Mouse (Mus musculus) adrenal gland (tissue): Measurements from ENCODE around the gene Srrd.

Source experiments
- intact Hi-C: fragments of 180-260 bp; cut with DNase I; formaldehyde crosslinking; loops from one replicate; pipeline ENCODE4 v1.15.1; 2025

Gene Srrd

DNA sequence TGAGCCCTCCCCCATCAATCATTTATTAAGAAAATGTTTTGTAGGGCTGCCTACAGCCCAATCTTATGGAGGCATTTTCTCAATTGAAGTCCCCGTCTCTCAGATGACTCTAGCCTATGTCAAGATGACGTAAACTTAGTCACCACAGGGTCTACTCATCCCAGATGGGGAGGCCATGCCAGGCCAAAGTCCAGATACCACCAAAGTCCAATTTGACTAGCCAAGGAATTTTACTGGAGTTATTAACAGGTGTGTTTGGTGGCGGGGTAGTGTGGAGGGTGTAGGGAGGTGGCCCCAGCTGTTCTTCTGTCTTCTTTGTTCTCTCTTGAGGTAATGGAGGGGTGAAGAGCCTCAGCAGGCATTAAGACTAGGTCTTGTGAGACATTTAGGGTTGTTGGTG, 17.2 kb upstream of the Srrd start:
- intact Hi-C loops, result no loop called here

GRCm38 (mm10) chr5:112359520-112359919, 16.7 kb upstream of the Srrd start:
- intact Hi-C loops, result no loop called here

- intact Hi-C loops, result no loop called here
Observed at GRCm38 (mm10) chr5:112356322-112356721, 13.5 kb upstream of the Srrd start.

- intact Hi-C loops, result no loop called here
Observed at GRCm38 (mm10) chr5:112355910-112356309, 13.1 kb upstream of the Srrd start, which contains the start of gene Gm6583. Gene Gm6583 (minus strand): TSS chr5:112356033.

- intact Hi-C loops, result no loop called here
Observed at GRCm38 (mm10) chr5:112355493-112355892, 12.7 kb upstream of the Srrd start.

DNA sequence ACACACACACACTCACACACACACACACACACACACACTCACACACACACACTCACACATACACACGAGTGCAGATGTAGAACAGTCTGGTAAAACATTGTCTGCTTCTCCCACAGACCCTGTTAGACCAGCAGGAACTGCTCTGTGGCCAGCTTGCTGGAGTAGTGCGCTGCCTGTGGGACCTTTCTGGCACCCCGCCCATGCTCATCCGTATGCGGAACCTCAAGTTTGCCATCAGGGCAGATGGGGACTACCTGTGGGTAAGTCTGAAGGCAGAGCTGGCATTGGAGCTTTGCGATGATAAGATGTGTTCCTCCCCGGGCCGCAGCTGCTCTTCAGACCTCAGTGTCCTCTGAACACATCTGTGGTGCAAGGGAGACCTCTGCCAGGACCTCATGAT, 6.3 kb upstream of the Srrd start:
- intact Hi-C loops, result no loop called here

DNA sequence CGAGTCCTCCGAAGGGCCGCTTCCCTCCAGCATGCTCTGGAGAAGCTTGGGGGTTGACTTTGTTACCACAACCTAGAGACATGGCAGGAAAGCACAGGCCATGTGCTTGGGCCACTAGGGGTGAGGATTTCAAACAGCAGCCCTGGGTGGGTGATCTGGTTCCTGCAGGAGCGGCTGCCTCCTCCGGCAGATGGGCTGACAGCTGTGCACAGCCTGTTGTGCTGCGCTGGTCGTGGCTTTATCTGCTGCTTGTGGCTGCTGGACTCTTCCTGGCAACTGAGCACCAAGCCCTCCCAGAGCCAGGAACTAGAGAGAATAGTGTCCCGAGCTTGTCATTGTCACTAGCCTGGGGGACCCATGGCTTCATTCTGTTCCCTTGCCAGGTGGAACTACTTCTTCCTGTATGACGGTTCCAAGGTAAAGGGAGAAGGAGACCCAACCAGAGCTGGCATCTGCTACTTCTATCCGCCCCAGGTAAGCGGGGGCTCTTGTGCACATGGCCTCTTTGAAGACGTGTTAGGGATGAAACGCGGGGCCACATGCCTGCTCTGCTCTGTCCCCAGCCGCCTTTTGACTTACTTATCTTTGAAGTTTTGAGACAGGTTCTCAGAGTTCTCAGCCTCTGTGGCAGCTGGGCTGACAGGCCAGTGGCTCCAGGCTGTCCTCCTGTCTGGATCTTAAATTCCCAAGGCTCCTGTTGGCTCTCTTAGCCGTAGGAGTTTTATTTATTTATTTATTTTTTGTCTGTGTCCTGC, 3.5 kb upstream of the Srrd start:
- intact Hi-C loops, result no loop called here

- intact Hi-C loops, result no loop called here
Observed at GRCm38 (mm10) chr5:112344092-112344960, 1.5 kb upstream of the Srrd start.

GRCm38 (mm10) chr5:112343205-112343595, 360 bp upstream of the Srrd start:
- intact Hi-C loops, result no loop called here

DNA sequence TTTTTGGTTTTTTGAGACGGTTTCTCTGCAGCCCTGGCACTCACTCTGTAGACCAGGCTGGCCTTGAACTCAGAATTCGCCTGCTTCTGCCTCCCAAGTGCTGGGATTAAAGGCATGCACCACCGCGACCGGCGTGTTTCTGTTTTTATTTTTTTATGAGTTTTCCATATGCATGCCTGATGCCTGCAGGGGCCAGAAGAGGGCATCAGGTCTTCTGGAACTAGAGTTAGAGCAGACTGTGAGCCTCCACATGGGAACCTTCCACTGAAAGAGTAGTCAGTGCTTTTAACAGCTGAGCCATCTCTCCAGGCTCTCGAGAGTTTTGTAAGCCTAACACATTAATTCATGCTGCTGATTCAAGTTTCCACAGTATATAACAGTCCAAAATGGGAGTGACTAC, 3.6 kb downstream of the Srrd start:
- intact Hi-C loops, result loop anchor here (5.0 kb wide), 1 partner anchor 88 kb away; no protein-coding TSS in a partner anchor

DNA sequence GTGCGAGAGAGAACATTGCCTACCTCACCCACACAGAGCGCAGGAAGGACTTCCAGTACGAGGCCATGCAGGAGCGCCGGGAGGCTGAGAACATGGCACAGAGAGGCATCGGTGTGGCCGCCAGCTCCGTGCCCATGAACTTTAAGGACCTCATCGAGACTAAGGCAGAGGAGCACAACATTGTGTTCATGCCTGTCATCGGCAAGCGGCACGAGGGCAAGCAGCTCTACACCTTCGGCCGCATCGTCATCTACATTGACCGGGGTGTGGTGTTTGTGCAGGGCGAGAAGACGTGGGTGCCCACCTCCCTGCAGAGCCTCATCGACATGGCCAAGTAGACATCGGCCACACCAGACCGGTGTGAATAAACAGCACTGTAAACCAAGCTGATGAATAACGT, 5.8 kb downstream of the Srrd start:
- intact Hi-C loops, result loop anchor here (5.0 kb wide), 1 partner anchor 90 kb away; no protein-coding TSS in a partner anchor

DNA sequence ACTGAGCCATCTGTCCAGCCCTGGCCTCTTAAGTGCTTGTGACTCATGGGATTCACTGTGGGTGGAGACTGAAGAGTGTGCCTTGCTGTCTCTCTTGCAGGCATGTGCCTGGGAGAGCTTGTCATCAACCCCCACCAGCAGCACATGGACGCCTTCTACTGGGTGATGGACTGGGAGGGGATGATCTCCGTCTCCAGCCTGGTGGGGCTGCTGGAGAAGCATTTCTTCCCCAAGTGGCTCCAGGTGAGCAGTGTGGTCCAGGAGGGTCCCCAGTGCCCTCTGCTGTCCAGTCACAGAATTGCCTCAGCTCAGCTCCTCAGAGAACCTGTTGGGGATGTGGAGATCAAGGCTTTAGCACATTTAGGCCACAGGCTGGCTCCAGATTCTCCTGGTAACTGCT, 7.4 kb downstream of the Srrd start:
- intact Hi-C loops, result loop anchor here (1.0 to 5.0 kb wide), 2 partner anchors 92 to 95 kb away; no protein-coding TSS in a partner anchor

DNA sequence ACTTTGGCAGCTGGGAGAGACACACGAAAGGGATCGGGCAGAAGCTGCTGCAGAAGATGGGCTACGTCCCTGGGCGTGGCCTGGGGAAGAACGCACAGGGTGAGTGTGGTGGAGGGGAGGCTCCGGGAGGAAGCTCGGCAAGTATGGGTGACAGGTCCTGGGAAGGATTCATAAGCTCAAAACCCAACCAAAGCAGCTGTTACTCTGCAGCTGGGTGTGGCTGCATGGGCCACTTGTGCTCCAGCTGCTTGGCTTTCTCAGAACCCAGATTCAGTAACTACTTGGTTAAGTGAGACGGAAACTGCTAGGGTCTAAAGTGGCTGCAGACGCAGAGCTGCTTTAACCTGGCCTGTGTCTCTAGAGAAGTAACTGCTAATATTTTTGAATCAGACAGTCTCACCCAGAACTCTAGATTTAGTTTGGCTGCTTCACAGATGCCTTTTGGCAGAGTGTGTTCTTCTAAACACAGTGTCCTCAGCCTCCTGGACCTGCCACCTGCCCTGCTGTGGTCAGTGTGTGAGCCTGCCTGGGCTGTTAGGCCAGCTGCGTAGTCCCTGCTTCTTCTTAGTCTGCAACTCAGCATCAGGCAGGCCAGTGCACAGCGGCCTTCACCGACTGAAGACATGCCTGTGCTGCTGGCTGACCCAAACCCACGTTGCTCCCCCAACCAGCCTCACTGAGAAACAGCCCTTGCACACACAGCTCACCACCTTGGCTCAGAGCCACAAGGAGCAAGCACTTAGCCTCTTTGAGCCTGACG, 12.9 kb downstream of the Srrd start:
- intact Hi-C loops, result no loop called here

- intact Hi-C loops, result no loop called here
Observed at GRCm38 (mm10) chr5:112327854-112328253, 15.0 kb downstream of the Srrd start.

GRCm38 (mm10) chr5:112326446-112327009, 16.3 kb downstream of the Srrd start:
- intact Hi-C loops, result no loop called here

DNA sequence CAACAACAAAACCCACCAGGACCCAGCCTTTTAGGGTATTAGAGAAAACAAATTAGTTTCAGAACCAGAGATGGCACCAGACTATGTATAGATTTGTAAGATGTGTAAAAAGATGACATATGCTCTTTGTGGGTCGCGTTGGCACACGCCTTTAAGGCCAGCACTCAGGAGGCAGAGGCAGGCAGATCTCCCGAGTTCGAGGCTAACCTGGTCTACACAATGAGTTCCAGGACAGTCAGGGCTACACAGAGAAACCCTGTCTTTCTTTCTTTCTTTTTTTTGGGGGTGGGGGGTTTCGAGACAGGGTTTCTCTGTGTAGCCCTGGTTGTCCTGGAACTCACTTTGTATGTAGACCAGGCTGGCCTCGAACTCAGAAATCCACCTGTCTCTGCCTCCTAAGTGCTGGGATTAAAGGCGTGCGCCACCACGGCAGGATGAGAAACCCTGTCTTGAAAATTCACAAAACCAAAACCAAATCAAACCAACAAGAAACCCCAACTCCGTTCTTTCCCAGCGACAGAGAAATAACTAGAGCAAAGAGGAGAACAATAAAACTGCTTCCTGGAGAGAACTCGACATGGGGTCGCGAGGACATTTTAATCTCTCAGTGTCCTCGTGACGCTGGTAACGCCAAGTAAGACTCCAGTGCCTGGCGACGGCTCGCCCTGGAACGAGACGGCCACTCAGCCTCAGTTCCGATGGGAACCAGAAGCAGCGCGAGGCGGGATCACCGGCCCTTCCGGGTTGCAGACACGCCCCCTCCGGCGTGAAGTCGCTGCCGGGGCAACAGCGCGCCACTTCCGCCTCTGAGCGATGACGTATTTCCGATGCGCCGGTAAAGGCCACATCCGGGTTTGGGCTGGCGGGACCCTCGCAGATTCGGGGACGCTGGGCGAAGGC, 17.0 kb downstream of the Srrd start, which contains the start of gene Tfip11:
Gene Tfip11 (plus strand): TSS at position 813 of the 900 bp plus-strand sequence.
- intact Hi-C loops, result loop anchor here (2.0 kb wide), 1 partner anchor 49 kb away; the partner anchor contains the start of gene Tpst2

- intact Hi-C loops, result loop anchor here (2.0 kb wide), 1 partner anchor 48 kb away; the partner anchor contains the start of gene Tpst2
Observed at GRCm38 (mm10) chr5:112324637-112325545, 17.9 kb downstream of the Srrd start.

GRCm38 (mm10) chr5:112323246-112323645, 19.6 kb downstream of the Srrd start:
- intact Hi-C loops, result no loop called here

- intact Hi-C loops, result no loop called here
Observed at GRCm38 (mm10) chr5:112321376-112321775, 21.5 kb downstream of the Srrd start.
